Mouse (Mus musculus): ENCODE results near the gene Shoc2. TPM values are rescaled to one million over a fixed set of nuclear protein-coding genes. Genes with fewer than 3 reads are reported as not detected.

Gene Shoc2
- polyA plus RNA-seq, 1 experiment from 2014 or later = 34.5 TPM

DNA sequence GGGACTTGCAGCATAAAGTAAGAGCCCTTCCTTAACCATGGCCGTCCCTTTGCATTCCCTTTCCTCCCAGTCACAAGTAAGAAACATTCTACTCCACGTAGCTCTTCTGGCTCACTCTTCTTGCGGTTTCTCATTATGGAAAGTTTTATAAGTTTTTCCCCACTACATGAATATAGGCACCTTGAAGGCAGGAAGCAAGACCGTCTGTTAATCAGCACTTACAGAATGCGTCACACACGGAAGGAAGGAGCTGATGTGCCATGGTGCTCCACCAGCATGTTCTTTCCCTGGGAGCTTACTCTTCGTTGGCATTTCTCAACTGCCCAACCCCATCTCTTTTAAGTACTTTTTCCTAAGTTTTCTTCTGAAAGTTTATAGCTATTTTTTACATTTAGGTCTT, 27.8 kb downstream of the Shoc2 start:
- ATAC-seq (replicated peaks; ENCODE audit: low FRiP score, low read depth) (no peak), DNase-seq (ENCODE audit: low spot score) (no peak)
- TF ChIP-seq CTCF (IDR thresholded peaks at IDR 0.05; ENCODE audit: low read depth) = no peak
- no peak overlapping the region for H3K4me2 ChIP-seq (ENCODE audit: low read length)
- no peaks in the 10 kb centered on the region for H3K27me3 ChIP-seq (ENCODE audit: insufficient read depth, low read length)
- 67% methylated on average over 7 of the region's 7 CpGs for WGBS
- no peak overlapping the region for H3K4me3 ChIP-seq (replicated peaks; ENCODE audit: low read depth, low read length)
- no peaks in the 10 kb centered on the region for H3K9me3 ChIP-seq (replicated peaks; ENCODE audit: low read length)
- no peaks in the 10 kb centered on the region for H3K36me3 ChIP-seq (ENCODE audit: insufficient read depth, low read length)
- no peak overlapping the region for H3K27ac ChIP-seq
- H3K9ac ChIP-seq (ENCODE audit: low read depth, low read length) = no peak overlapping the region
- H3K4me1 ChIP-seq (replicated peaks; ENCODE audit: insufficient read depth, low read length) = no peaks in the 10 kb centered on the region

DNA sequence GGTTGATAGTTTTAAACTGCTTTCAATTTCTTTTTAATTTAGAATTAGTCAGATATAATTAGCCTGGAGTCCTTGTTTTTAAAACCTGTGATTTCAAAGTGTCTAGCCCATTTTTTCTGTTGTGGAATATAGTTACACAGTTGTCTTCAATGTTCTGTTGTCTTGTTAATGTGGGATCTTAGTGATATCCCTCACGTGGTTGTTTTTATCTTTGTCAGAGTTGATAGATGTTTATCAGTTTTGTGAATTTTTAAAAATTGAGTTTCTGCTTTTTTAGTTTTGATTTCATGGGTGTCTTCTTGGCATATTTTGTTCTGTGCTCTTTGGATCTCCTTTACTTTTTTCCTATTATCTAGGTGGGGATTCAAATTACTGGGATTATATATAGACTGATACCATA, 29.6 kb downstream of the Shoc2 start:
- no peak for ATAC-seq (replicated peaks; ENCODE audit: low FRiP score, low read depth)
- no peak overlapping the region for H3K9ac ChIP-seq (ENCODE audit: low read depth, low read length)
- no peaks in the 10 kb centered on the region for H3K9me3 ChIP-seq (replicated peaks; ENCODE audit: low read length)
- no peak overlapping the region for H3K4me2 ChIP-seq (ENCODE audit: low read length)
- no peaks in the 10 kb centered on the region for H3K4me1 ChIP-seq (replicated peaks; ENCODE audit: insufficient read depth, low read length)
- TF ChIP-seq CTCF (IDR thresholded peaks at IDR 0.05; ENCODE audit: low read depth) = no peak
- no peak overlapping the region for H3K27ac ChIP-seq
- no peaks in the 10 kb centered on the region for H3K36me3 ChIP-seq (ENCODE audit: insufficient read depth, low read length)
- DNase-seq (ENCODE audit: low spot score) = no peak
- H3K4me3 ChIP-seq (replicated peaks; ENCODE audit: low read depth, low read length) = no peak overlapping the region
- 68% methylated on average over 1 of the region's 1 CpGs for WGBS
- H3K27me3 ChIP-seq (ENCODE audit: insufficient read depth, low read length) = no peaks in the 10 kb centered on the region

DNA sequence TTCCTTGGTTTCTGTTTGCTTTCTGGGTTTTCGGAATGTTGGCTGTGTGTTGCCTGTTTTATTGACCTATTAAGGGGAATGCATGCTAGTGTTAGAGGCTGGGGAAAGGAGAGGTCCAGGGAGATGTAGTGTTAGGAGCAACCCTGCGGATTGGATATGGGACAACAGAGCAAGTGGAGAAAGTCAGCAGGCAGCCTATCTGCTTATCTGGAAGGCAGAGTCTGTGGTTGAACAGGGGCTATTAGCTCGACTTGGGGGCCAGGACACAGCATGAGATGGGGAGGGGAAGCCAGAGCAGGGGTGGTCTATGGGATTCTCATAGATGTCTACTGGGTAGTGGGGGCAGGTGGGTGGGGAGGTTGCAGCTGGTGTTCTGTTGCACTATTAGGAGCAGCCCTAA, 37.9 kb downstream of the Shoc2 start:
- WGBS = 68% methylated on average over 3 of the region's 3 CpGs

DNA sequence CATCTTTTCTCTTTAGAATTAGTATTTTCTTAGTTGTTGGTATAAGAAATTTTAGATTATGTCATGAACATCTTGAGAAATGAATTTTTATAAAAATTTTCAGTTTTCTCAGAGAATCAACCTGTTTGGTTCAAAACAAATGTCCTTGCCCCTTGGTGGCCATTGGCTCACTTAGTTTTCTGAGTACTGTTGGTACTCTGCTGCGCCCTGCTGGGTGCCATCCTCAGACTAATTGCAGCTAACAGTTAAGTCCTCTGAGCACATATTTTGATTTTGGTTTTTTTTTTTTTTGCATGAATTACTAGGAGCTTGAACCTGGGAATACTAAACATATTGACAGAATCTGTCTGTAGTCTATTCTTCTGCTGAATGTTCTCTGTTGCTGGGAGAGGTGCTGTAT, 39.2 kb downstream of the Shoc2 start:
- Histone ChIP-seq H3K27me3 (ENCODE audit: insufficient read depth, low read length) (no peaks in the 10 kb centered on the region), H3K4me2 (ENCODE audit: low read length) (no peak overlapping the region), H3K36me3 (ENCODE audit: insufficient read depth, low read length) (0 out of 2 replicates have a peak, but pooled peaks cover 5% of the 10 kb centered on the region), H3K9ac (ENCODE audit: low read depth, low read length) (no peak overlapping the region), H3K27ac (no peak overlapping the region), H3K4me1 (replicated peaks; ENCODE audit: insufficient read depth, low read length) (no peaks in the 10 kb centered on the region), H3K4me3 (replicated peaks; ENCODE audit: low read depth, low read length) (no peak overlapping the region), H3K9me3 (replicated peaks; ENCODE audit: low read length) (no peaks in the 10 kb centered on the region)
- ATAC-seq (replicated peaks; ENCODE audit: low FRiP score, low read depth) (no peak), DNase-seq (ENCODE audit: low spot score) (no peak)
- 95% methylated on average over 1 of the region's 1 CpGs for WGBS
- TF ChIP-seq CTCF (IDR thresholded peaks at IDR 0.05; ENCODE audit: low read depth) = peak; percentile 15; the same call in 1 of the 2 replicates

More for the DNA sequence above, 37.9 kb downstream of the Shoc2 start:
- no peak for DNase-seq (ENCODE audit: low spot score)
- Histone ChIP-seq H3K36me3 (ENCODE audit: insufficient read depth, low read length) (no peaks in the 10 kb centered on the region), H3K27ac (no peak overlapping the region), H3K9ac (ENCODE audit: low read depth, low read length) (no peak overlapping the region), H3K27me3 (ENCODE audit: insufficient read depth, low read length) (no peaks in the 10 kb centered on the region), H3K4me3 (replicated peaks; ENCODE audit: low read depth, low read length) (no peak overlapping the region), H3K9me3 (replicated peaks; ENCODE audit: low read length) (no peaks in the 10 kb centered on the region), H3K4me1 (replicated peaks; ENCODE audit: insufficient read depth, low read length) (no peaks in the 10 kb centered on the region), H3K4me2 (ENCODE audit: low read length) (no peak overlapping the region)
- no peak for ATAC-seq (replicated peaks; ENCODE audit: low FRiP score, low read depth)
- no peak for TF ChIP-seq CTCF (IDR thresholded peaks at IDR 0.05; ENCODE audit: low read depth)

DNA sequence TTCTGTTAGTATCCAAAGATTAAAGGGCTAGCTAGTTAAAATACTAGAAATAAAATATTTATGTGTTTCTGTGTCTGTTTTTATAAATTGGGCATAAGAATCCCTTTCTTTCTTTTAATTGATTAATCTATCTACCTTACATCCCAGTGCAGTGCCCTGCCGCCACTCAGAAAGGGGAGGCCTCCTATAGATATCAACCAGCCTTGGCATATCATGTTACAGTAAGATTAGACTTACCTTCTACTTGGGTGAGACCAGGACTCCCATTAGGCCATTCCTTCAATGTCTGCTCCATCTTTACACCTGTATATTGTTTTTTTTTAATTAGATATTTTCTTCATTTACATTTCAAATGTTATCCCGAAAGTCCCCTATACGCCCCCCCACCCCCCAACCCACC, 40.5 kb downstream of the Shoc2 start:
- no peaks in the 10 kb centered on the region for H3K9me3 ChIP-seq (replicated peaks; ENCODE audit: low read length)
- TF ChIP-seq CTCF (IDR thresholded peaks at IDR 0.05; ENCODE audit: low read depth) = no peak
- H3K27ac ChIP-seq = no peak overlapping the region
- no peak overlapping the region for H3K9ac ChIP-seq (ENCODE audit: low read depth, low read length)
- ATAC-seq (replicated peaks; ENCODE audit: low FRiP score, low read depth) (no peak), DNase-seq (ENCODE audit: low spot score) (no peak)
- H3K4me2 ChIP-seq (ENCODE audit: low read length) = no peak overlapping the region
- peaks cover 2% of the 10 kb centered on the region; the same call in 1 of the 2 replicates for H3K4me1 ChIP-seq (replicated peaks; ENCODE audit: insufficient read depth, low read length)
- H3K4me3 ChIP-seq (replicated peaks; ENCODE audit: low read depth, low read length) = no peak overlapping the region
- H3K36me3 ChIP-seq (ENCODE audit: insufficient read depth, low read length) = 0 out of 2 replicates have a peak, but pooled peaks cover 5% of the 10 kb centered on the region
- 96% methylated on average over 3 of the region's 3 CpGs for WGBS
- no peaks in the 10 kb centered on the region for H3K27me3 ChIP-seq (ENCODE audit: insufficient read depth, low read length)

DNA sequence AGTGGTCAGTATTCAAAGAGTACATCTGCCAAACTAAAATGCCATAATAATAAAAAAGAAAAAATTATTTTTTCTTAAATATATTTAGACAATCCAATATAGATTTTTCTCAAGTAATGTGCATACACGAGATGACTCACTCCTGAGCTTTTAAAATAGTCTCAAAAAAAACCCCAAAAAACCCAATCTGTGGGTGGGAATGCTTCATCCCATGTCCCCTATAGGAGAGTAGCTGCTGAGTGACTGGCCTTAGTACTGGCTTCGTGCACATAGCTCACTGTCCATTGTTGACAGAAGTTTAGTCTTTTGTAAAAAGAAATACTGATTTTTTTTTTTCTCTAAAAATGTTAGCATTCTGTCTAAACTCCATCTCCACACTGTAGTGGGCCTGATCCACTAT, 46.4 kb downstream of the Shoc2 start:
- no peak for DNase-seq (ENCODE audit: low spot score)
- Histone ChIP-seq H3K9me3 (replicated peaks; ENCODE audit: low read length) (no peaks in the 10 kb centered on the region), H3K4me1 (replicated peaks; ENCODE audit: insufficient read depth, low read length) (peaks cover 4% of the 10 kb centered on the region; the same call in 1 of the 2 replicates), H3K4me2 (ENCODE audit: low read length) (no peak overlapping the region), H3K4me3 (replicated peaks; ENCODE audit: low read depth, low read length) (no peak overlapping the region), H3K36me3 (ENCODE audit: insufficient read depth, low read length) (0 out of 2 replicates have a peak, but pooled peaks cover 9% of the 10 kb centered on the region), H3K9ac (ENCODE audit: low read depth, low read length) (no peak overlapping the region), H3K27me3 (ENCODE audit: insufficient read depth, low read length) (no peaks in the 10 kb centered on the region), H3K27ac (no peak overlapping the region)
- WGBS = 82% methylated on average over 2 of the region's 2 CpGs
- TF ChIP-seq CTCF (IDR thresholded peaks at IDR 0.05; ENCODE audit: low read depth) = no peak
- ATAC-seq (replicated peaks; ENCODE audit: low FRiP score, low read depth) = no peak

DNA sequence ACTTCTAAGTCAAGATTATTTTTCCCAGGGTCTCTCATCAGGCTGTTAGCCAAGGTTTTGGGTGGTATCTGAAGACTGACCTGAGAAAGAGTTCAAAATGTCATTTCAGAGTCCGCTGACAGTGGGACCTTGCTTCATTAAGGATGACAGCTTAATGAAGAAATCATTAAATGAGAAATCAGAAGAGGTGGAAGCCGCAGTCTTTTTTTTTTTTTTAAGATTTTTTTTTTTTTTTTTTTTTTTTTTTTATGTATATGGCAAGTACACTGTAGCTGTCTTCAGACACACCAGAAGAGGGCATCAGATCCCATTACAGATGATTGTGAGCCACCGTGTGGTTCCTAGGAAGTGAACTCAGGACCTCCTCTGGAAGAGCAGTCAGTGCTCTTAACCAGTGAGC, 49.8 kb downstream of the Shoc2 start:
- no peak for ATAC-seq (replicated peaks; ENCODE audit: low FRiP score, low read depth)
- Histone ChIP-seq H3K27me3 (ENCODE audit: insufficient read depth, low read length) (no peaks in the 10 kb centered on the region), H3K4me2 (ENCODE audit: low read length) (no peak overlapping the region), H3K9ac (ENCODE audit: low read depth, low read length) (no peak overlapping the region), H3K36me3 (ENCODE audit: insufficient read depth, low read length) (0 out of 2 replicates have a peak, but pooled peaks cover 4% of the 10 kb centered on the region), H3K4me3 (replicated peaks; ENCODE audit: low read depth, low read length) (no peak overlapping the region), H3K27ac (no peak overlapping the region), H3K4me1 (replicated peaks; ENCODE audit: insufficient read depth, low read length) (peaks cover 4% of the 10 kb centered on the region; the same call in 1 of the 2 replicates), H3K9me3 (replicated peaks; ENCODE audit: low read length) (no peaks in the 10 kb centered on the region)
- TF ChIP-seq CTCF (IDR thresholded peaks at IDR 0.05; ENCODE audit: low read depth) = no peak
- DNase-seq (ENCODE audit: low spot score) = no peak
- WGBS = 69% methylated on average over 3 of the region's 3 CpGs
